Mouse (Mus musculus): ENCODE measurements around the gene Sema3g. TPM values are rescaled to one million over a fixed set of nuclear protein-coding genes. Genes with fewer than 3 reads are reported as not detected.

Sema3g gene
- polyA plus RNA-seq, 1 experiment: 38.8 TPM

GRCm38 (mm10) chr14:31226978-31227377 is 9.3 kb downstream of the Sema3g start:
- 51% methylated on average over 4 of the region's 4 CpGs for WGBS
- Histone ChIP-seq H3K36me3 (ENCODE audit: control insufficient read depth, insufficient read depth, low read length) (no peaks in the 10 kb centered on the region), H3K27ac (ENCODE audit: insufficient read depth, low read depth, low read length) (no peak overlapping the region), H3K4me1 (ENCODE audit: control insufficient read depth, insufficient read depth, low read length) (no peaks in the 10 kb centered on the region), H3K27me3 (replicated peaks; ENCODE audit: control insufficient read depth, insufficient read depth, low read length) (no peaks in the 10 kb centered on the region), H3K4me3 (ENCODE audit: insufficient read depth, low read depth, low read length) (no peak overlapping the region)
- TF ChIP-seq CTCF (conservative IDR thresholded peaks at IDR 0.05; ENCODE audit: insufficient read depth, insufficient read length, low read depth, low read length) (no peak), POLR2A (IDR thresholded peaks at IDR 0.05; ENCODE audit: low read depth, low read length) (no peak)
- no peak for DNase-seq

GRCm38 (mm10) chr14:31228234-31228633 is 10.6 kb downstream of the Sema3g start:
- DNase-seq: peak; percentile 76
- Histone ChIP-seq H3K27ac (ENCODE audit: insufficient read depth, low read depth, low read length) (peak overlapping the region; percentile 46), H3K27me3 (replicated peaks; ENCODE audit: control insufficient read depth, insufficient read depth, low read length) (no peaks in the 10 kb centered on the region), H3K4me3 (ENCODE audit: insufficient read depth, low read depth, low read length) (no peak overlapping the region), H3K36me3 (ENCODE audit: control insufficient read depth, insufficient read depth, low read length) (no peaks in the 10 kb centered on the region), H3K4me1 (ENCODE audit: control insufficient read depth, insufficient read depth, low read length) (no peaks in the 10 kb centered on the region)
- 50% methylated on average over 6 of the region's 6 CpGs for WGBS
- TF ChIP-seq POLR2A (IDR thresholded peaks at IDR 0.05; ENCODE audit: low read depth, low read length) (no peak), CTCF (conservative IDR thresholded peaks at IDR 0.05; ENCODE audit: insufficient read depth, insufficient read length, low read depth, low read length) (no peak)

- Histone ChIP-seq H3K27ac (ENCODE audit: insufficient read depth, low read depth, low read length) (0 out of 2 replicates have a peak overlapping the region, but pooled peaks have one; percentile 12), H3K36me3 (ENCODE audit: control insufficient read depth, insufficient read depth, low read length) (no peaks in the 10 kb centered on the region), H3K27me3 (replicated peaks; ENCODE audit: control insufficient read depth, insufficient read depth, low read length) (no peaks in the 10 kb centered on the region), H3K4me1 (ENCODE audit: control insufficient read depth, insufficient read depth, low read length) (no peaks in the 10 kb centered on the region), H3K4me3 (ENCODE audit: insufficient read depth, low read depth, low read length) (no peak overlapping the region)
- WGBS: 66% methylated on average over 8 of the region's 8 CpGs
- no peak for DNase-seq
- no peak for TF ChIP-seq CTCF (conservative IDR thresholded peaks at IDR 0.05; ENCODE audit: insufficient read depth, insufficient read length, low read depth, low read length)
Measured at GRCm38 (mm10) chr14:31230442-31230841, 12.8 kb downstream of the Sema3g start.

DNA sequence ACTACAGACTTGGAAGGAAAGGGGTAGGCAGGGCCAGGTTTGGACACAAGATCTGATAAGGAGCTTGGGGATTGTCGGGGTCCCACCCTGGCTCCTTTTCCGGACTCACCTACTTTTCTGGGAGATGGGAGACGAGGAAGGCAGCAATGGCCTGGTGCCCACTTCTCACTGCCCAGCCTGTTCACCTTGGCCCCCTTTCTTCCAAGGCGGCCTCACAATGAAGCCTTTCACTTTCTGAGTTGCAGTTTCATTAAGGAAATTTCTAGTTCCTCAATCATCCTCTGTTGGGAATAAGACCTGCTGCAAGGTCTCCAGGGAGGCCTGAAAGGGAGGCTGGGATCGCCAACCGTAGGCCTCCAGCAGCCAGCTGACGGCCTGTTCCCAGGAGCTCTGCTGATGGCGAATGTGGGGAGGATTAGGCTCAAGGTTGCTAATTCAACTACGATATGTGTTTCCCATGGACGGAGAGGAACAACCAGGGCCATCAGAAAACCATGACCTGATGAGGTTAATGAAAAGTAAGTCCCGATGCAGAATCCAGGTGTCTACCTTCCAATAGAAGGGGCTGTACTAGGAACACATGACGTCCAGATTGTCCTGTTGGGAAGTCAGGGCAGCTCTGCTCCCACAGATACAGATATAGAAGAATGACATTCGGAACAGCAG is 14.9 kb downstream of the Sema3g start:
- peak; percentile 50 for DNase-seq
- Histone ChIP-seq H3K27ac (ENCODE audit: insufficient read depth, low read depth, low read length) (peak overlapping the region; percentile 72), H3K27me3 (replicated peaks; ENCODE audit: control insufficient read depth, insufficient read depth, low read length) (no peaks in the 10 kb centered on the region), H3K4me1 (ENCODE audit: control insufficient read depth, insufficient read depth, low read length) (no peaks in the 10 kb centered on the region), H3K4me3 (ENCODE audit: insufficient read depth, low read depth, low read length) (no peak overlapping the region), H3K36me3 (ENCODE audit: control insufficient read depth, insufficient read depth, low read length) (no peaks in the 10 kb centered on the region)
- WGBS: 75% methylated on average over 13 of the region's 13 CpGs
- TF ChIP-seq POLR2A (IDR thresholded peaks at IDR 0.05; ENCODE audit: low read depth, low read length) (no peak), CTCF (conservative IDR thresholded peaks at IDR 0.05; ENCODE audit: insufficient read depth, insufficient read length, low read depth, low read length) (no peak)

DNA sequence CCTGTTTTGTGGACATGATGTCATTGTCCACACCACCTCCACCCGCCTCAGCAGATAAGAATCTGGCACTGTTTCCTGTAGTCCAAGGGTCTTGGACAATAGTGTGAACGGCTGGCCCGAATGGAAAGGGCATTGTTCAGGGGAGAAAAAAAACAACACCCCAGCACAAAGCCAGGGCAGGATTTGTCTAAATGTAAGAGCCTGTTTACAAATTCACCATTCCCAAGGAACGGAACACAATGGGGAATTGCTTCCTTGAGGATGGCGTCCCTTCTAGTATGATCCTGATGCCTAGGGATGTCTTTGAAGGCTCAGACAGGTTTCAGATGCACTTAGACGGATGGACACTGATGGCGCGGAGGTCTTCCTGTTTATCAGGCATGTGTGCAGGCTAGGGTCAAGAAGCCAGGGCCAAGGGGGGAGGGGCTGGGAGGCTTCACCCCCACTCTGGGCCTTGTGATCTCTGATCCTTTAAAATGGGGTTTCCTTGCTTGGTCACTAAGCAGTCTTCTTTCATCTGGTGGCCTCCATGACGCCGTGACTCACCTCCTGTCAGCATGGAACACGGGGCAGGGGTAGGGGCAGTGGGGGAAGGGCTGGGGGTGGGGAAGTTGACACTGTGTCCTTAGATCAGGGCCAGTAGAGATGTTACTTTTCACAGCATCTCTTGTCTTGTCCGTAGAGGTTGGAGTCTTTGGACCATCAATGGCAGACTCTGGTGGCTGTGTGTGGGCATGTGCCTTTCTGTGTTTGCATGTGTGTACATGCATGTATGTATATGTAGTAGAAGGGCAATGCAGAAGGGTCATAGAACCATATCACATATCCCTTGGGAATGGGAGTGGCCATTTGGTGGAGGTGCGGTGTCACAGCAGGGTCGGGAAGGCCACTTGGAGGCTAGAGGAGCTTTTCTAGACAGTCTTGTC is 15.7 kb downstream of the Sema3g start:
- TF ChIP-seq POLR2A (IDR thresholded peaks at IDR 0.05; ENCODE audit: low read depth, low read length) (no peak), CTCF (conservative IDR thresholded peaks at IDR 0.05; ENCODE audit: insufficient read depth, insufficient read length, low read depth, low read length) (no peak)
- peak; percentile 79 for DNase-seq
- H3K27me3 ChIP-seq (replicated peaks; ENCODE audit: control insufficient read depth, insufficient read depth, low read length): no peaks in the 10 kb centered on the region
- H3K27ac ChIP-seq (ENCODE audit: insufficient read depth, low read depth, low read length): peak overlapping the region; percentile 72
- no peaks in the 10 kb centered on the region for H3K4me1 ChIP-seq (ENCODE audit: control insufficient read depth, insufficient read depth, low read length)
- 65% methylated on average over 14 of the region's 14 CpGs for WGBS
- no peaks in the 10 kb centered on the region for H3K36me3 ChIP-seq (ENCODE audit: control insufficient read depth, insufficient read depth, low read length)
- H3K4me3 ChIP-seq (ENCODE audit: insufficient read depth, low read depth, low read length): no peak overlapping the region

- Histone ChIP-seq H3K27me3 (replicated peaks; ENCODE audit: control insufficient read depth, insufficient read depth, low read length) (no peaks in the 10 kb centered on the region), H3K4me1 (ENCODE audit: control insufficient read depth, insufficient read depth, low read length) (no peaks in the 10 kb centered on the region), H3K27ac (ENCODE audit: insufficient read depth, low read depth, low read length) (peak overlapping the region; percentile 63; the same call in 1 of the 2 replicates), H3K4me3 (ENCODE audit: insufficient read depth, low read depth, low read length) (no peak overlapping the region), H3K36me3 (ENCODE audit: control insufficient read depth, insufficient read depth, low read length) (no peaks in the 10 kb centered on the region)
- DNase-seq: peak; percentile 86
- WGBS: 11% methylated on average over 11 of the region's 11 CpGs
- TF ChIP-seq POLR2A (IDR thresholded peaks at IDR 0.05; ENCODE audit: low read depth, low read length): no peak
- peak; percentile 86 for TF ChIP-seq CTCF (conservative IDR thresholded peaks at IDR 0.05; ENCODE audit: insufficient read depth, insufficient read length, low read depth, low read length)
Measured at GRCm38 (mm10) chr14:31233996-31234591, 16.4 kb downstream of the Sema3g start.
